Mouse (Mus musculus) kidney, embryonic 15.5 days (tissue): ENCODE results near the gene Ablim2. TPM values are rescaled to one million over a fixed set of nuclear protein-coding genes. Genes with fewer than 3 reads are reported as not detected.

Experiments
- ATAC-seq: fragments of 200-750 bp; cut with Nextera tagmentation; replicated peaks from 2 replicates; pipeline ENCODE4 v1.8.0; 2017; ENCODE audit warnings: moderate TSS enrichment; ENCODE audit not compliant: low FRiP score
- H3K27ac ChIP-seq: fragments of 300-500 bp; sonication (generic); 2 replicates; pipeline ENCODE4 v1.5.1; 2015; ENCODE audit warnings: mild to moderate bottlenecking, inconsistent platforms
- H3K27me3 ChIP-seq: fragments of 300-500 bp; sonication (generic); 2 replicates; pipeline ENCODE4 v1.6.1; 2015; ENCODE audit warnings: inconsistent platforms
- H3K36me3 ChIP-seq: fragments of 300-500 bp; sonication (generic); 2 replicates; pipeline ENCODE4 v1.6.1; 2015; ENCODE audit warnings: inconsistent platforms
- H3K4me1 ChIP-seq: fragments of 300-500 bp; sonication (generic); 2 replicates; pipeline ENCODE4 v1.6.1; 2015; ENCODE audit warnings: inconsistent platforms
- H3K4me2 ChIP-seq: fragments of 300-500 bp; sonication (generic); 2 replicates; pipeline ENCODE4 v1.6.1; 2015; ENCODE audit warnings: moderate library complexity, mild to moderate bottlenecking, inconsistent platforms
- H3K4me3 ChIP-seq: fragments of 300-500 bp; sonication (generic); replicated peaks from 2 replicates; pipeline ENCODE4 v1.5.1; 2015; ENCODE audit warnings: mild to moderate bottlenecking, inconsistent platforms
- H3K9ac ChIP-seq: fragments of 300-500 bp; sonication (generic); 2 replicates; pipeline ENCODE4 v1.6.1; 2015; ENCODE audit warnings: mild to moderate bottlenecking, inconsistent platforms
- H3K9me3 ChIP-seq: fragments of 300-500 bp; sonication (generic); replicated peaks from 2 replicates; pipeline ENCODE4 v1.6.1; 2016; ENCODE audit warnings: inconsistent platforms
- WGBS: fragments of 180-500 bp; shearing (Covaris S2); methylation state at CpG from one replicate; pipeline ENCODE4 v1.1.7; 2015; ENCODE audit warnings: mixed read lengths; 5-methylcytosine and 5-hydroxymethylcytosine counted together
- polyA plus RNA-seq: library from polyadenylated mRNA; unstranded; fragments of >200 nt; fragmentation: Nextera tagmentation; extraction: Ambion mirVana; gene quantifications from 2 replicates; pipeline ENCODE4 v1.2.1, GENCODE M21; 2015

The Ablim2 gene
- polyA plus RNA-seq, 1 experiment from 2014 or later, result 1.7 TPM

GRCm38 (mm10) chr5:35740716-35741115, 17.0 kb upstream of the Ablim2 start:
- no peak for ATAC-seq
- Histone ChIP-seq H3K9me3 (no peaks in the 10 kb centered on the region), H3K27ac (peak overlapping the region; percentile 78), H3K27me3 (peaks cover 10% of the 10 kb centered on the region), H3K9ac (no peak overlapping the region), H3K36me3 (no peaks in the 10 kb centered on the region), H3K4me1 (peaks cover 46% of the 10 kb centered on the region), H3K4me2 (no peak overlapping the region), H3K4me3 (no peak overlapping the region)
- WGBS, result 21% methylated on average over 10 of the region's 10 CpGs

- H3K36me3 ChIP-seq, result no peaks in the 10 kb centered on the region
- peaks cover 10% of the 10 kb centered on the region for H3K27me3 ChIP-seq
- no peaks in the 10 kb centered on the region for H3K9me3 ChIP-seq
- no peak for ATAC-seq
- peak overlapping the region; percentile 78; the same call in 1 of the 2 replicates for H3K27ac ChIP-seq
- H3K4me3 ChIP-seq, result no peak overlapping the region
- WGBS, result 43% methylated on average over 13 of the region's 13 CpGs
- no peak overlapping the region for H3K4me2 ChIP-seq
- H3K4me1 ChIP-seq, result peaks cover 46% of the 10 kb centered on the region
- no peak overlapping the region for H3K9ac ChIP-seq
Measured at GRCm38 (mm10) chr5:35741225-35741820, 16.4 kb upstream of the Ablim2 start.

GRCm38 (mm10) chr5:35743238-35743951, 14.3 kb upstream of the Ablim2 start:
- Histone ChIP-seq H3K9me3 (no peaks in the 10 kb centered on the region), H3K9ac (no peak overlapping the region), H3K4me3 (no peak overlapping the region), H3K36me3 (no peaks in the 10 kb centered on the region), H3K4me1 (peaks cover 32% of the 10 kb centered on the region), H3K4me2 (no peak overlapping the region), H3K27ac (no peak overlapping the region), H3K27me3 (peaks cover 10% of the 10 kb centered on the region)
- no peak for ATAC-seq
- 63% methylated on average over 8 of the region's 8 CpGs for WGBS

- WGBS, result 77% methylated on average over 7 of the region's 7 CpGs
- H3K27me3 ChIP-seq, result peaks cover 10% of the 10 kb centered on the region
- H3K36me3 ChIP-seq, result no peaks in the 10 kb centered on the region
- H3K9me3 ChIP-seq, result no peaks in the 10 kb centered on the region
- ATAC-seq, result no peak
- H3K27ac ChIP-seq, result 0 out of 2 replicates have a peak overlapping the region, but pooled peaks have one; percentile 9
- H3K4me3 ChIP-seq, result no peak overlapping the region
- H3K4me2 ChIP-seq, result no peak overlapping the region
- no peak overlapping the region for H3K9ac ChIP-seq
- H3K4me1 ChIP-seq, result peaks cover 32% of the 10 kb centered on the region
Measured at GRCm38 (mm10) chr5:35743990-35744722, 13.5 kb upstream of the Ablim2 start.

- Histone ChIP-seq H3K4me2 (no peak overlapping the region), H3K27ac (no peak overlapping the region), H3K4me3 (no peak overlapping the region), H3K9ac (no peak overlapping the region), H3K4me1 (peaks cover 24% of the 10 kb centered on the region), H3K27me3 (peaks cover 9% of the 10 kb centered on the region), H3K36me3 (no peaks in the 10 kb centered on the region), H3K9me3 (no peaks in the 10 kb centered on the region)
- no peak for ATAC-seq
- WGBS, result 84% methylated on average over 5 of the region's 5 CpGs
Measured at GRCm38 (mm10) chr5:35745406-35745805, 12.3 kb upstream of the Ablim2 start.

GRCm38 (mm10) chr5:35746910-35747309, 10.8 kb upstream of the Ablim2 start:
- no peaks in the 10 kb centered on the region for H3K36me3 ChIP-seq
- H3K27ac ChIP-seq, result no peak overlapping the region
- no peak overlapping the region for H3K4me2 ChIP-seq
- no peak overlapping the region for H3K9ac ChIP-seq
- no peaks in the 10 kb centered on the region for H3K9me3 ChIP-seq
- H3K4me3 ChIP-seq, result no peak overlapping the region
- peaks cover 11% of the 10 kb centered on the region for H3K4me1 ChIP-seq
- 25% methylated on average over 4 of the region's 4 CpGs for WGBS
- H3K27me3 ChIP-seq, result no peaks in the 10 kb centered on the region
- no peak for ATAC-seq

- H3K27me3 ChIP-seq, result no peaks in the 10 kb centered on the region
- H3K4me1 ChIP-seq, result 0 out of 2 replicates have a peak, but pooled peaks cover 3% of the 10 kb centered on the region
- ATAC-seq, result no peak
- no peak overlapping the region for H3K4me3 ChIP-seq
- no peaks in the 10 kb centered on the region for H3K36me3 ChIP-seq
- 61% methylated on average over 3 of the region's 3 CpGs for WGBS
- no peak overlapping the region for H3K4me2 ChIP-seq
- H3K9me3 ChIP-seq, result no peaks in the 10 kb centered on the region
- no peak overlapping the region for H3K27ac ChIP-seq
- H3K9ac ChIP-seq, result no peak overlapping the region
Measured at GRCm38 (mm10) chr5:35749416-35749815, 8.3 kb upstream of the Ablim2 start.

GRCm38 (mm10) chr5:35750026-35750425, 7.7 kb upstream of the Ablim2 start:
- H3K9ac ChIP-seq, result no peak overlapping the region

GRCm38 (mm10) chr5:35751016-35751415, 6.7 kb upstream of the Ablim2 start:
- H3K36me3 ChIP-seq, result no peaks in the 10 kb centered on the region
- no peaks in the 10 kb centered on the region for H3K9me3 ChIP-seq
- H3K27me3 ChIP-seq, result peaks cover 3% of the 10 kb centered on the region
- no peak overlapping the region for H3K4me3 ChIP-seq
- H3K27ac ChIP-seq, result no peak overlapping the region
- H3K4me2 ChIP-seq, result no peak overlapping the region
- WGBS, result 73% methylated on average over 7 of the region's 7 CpGs
- H3K4me1 ChIP-seq, result 0 out of 2 replicates have a peak, but pooled peaks cover 3% of the 10 kb centered on the region
- H3K9ac ChIP-seq, result no peak overlapping the region
- ATAC-seq, result no peak

More at GRCm38 (mm10) chr5:35750026-35750425, 7.7 kb upstream of the Ablim2 start:
- H3K4me1 ChIP-seq, result 0 out of 2 replicates have a peak, but pooled peaks cover 3% of the 10 kb centered on the region
- H3K9me3 ChIP-seq, result no peaks in the 10 kb centered on the region
- H3K27ac ChIP-seq, result no peak overlapping the region
- H3K36me3 ChIP-seq, result no peaks in the 10 kb centered on the region
- ATAC-seq, result no peak
- H3K27me3 ChIP-seq, result no peaks in the 10 kb centered on the region
- no peak overlapping the region for H3K4me3 ChIP-seq
- WGBS, result 85% methylated on average over 1 of the region's 1 CpGs
- no peak overlapping the region for H3K4me2 ChIP-seq

GRCm38 (mm10) chr5:35755131-35755733, 2.4 kb upstream of the Ablim2 start:
- WGBS, result 33% methylated on average over 5 of the region's 5 CpGs
- H3K36me3 ChIP-seq, result no peaks in the 10 kb centered on the region
- no peaks in the 10 kb centered on the region for H3K9me3 ChIP-seq
- H3K27me3 ChIP-seq, result peaks cover 40% of the 10 kb centered on the region
- peaks cover 21% of the 10 kb centered on the region for H3K4me1 ChIP-seq
- no peak overlapping the region for H3K9ac ChIP-seq
- H3K27ac ChIP-seq, result no peak overlapping the region
- ATAC-seq, result no peak
- no peak overlapping the region for H3K4me3 ChIP-seq
- H3K4me2 ChIP-seq, result no peak overlapping the region

GRCm38 (mm10) chr5:35756020-35756419, 1.7 kb upstream of the Ablim2 start:
- H3K27me3 ChIP-seq, result peaks cover 47% of the 10 kb centered on the region
- no peaks in the 10 kb centered on the region for H3K36me3 ChIP-seq
- no peak overlapping the region for H3K27ac ChIP-seq
- H3K4me3 ChIP-seq, result no peak overlapping the region
- H3K9me3 ChIP-seq, result no peaks in the 10 kb centered on the region
- H3K4me2 ChIP-seq, result no peak overlapping the region
- H3K4me1 ChIP-seq, result peaks cover 20% of the 10 kb centered on the region
- 86% methylated on average over 4 of the region's 4 CpGs for WGBS
- ATAC-seq, result no peak
- H3K9ac ChIP-seq, result no peak overlapping the region
